Mouse (Mus musculus): ENCODE results near the gene Traf2. TPM values are rescaled to one million over a fixed set of nuclear protein-coding genes. Genes with fewer than 3 reads are reported as not detected.

The Traf2 gene
- polyA plus RNA-seq, 1 experiment from 2014 or later = 21.2 TPM

DNA sequence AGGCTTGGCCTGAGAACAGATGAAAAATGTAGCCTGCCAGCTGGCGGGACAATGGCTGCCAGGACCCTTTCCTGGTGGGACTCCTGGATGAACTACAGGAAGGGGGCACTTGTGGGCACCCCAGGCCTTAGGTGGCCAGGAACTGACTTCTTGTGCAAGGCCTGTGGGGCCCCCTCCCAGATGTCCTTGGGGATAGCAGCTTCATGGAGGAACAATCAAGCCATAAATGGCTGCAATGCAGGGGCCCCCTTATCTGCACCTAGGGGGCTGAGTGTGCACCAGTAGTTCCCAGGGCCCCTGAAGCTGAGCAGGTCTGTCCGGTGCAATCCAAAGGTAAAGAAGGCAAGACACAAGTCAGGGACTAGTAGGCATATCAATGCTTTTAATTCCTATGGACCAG, 26.3 kb upstream of the Traf2 start:
- Histone ChIP-seq H3K4me3 (no peak overlapping the region), H3K9ac (peak overlapping the region; percentile 81; the same call in 1 of the 2 replicates), H3K27ac (no peak overlapping the region), H3K27me3 (peaks cover 26% of the 10 kb centered on the region), H3K4me2 (peak overlapping the region; percentile 96), H3K9me3 (no peaks in the 10 kb centered on the region), H3K4me1 (replicated peaks) (peaks cover 40% of the 10 kb centered on the region), H3K36me3 (peaks cover 35% of the 10 kb centered on the region)
- 96% methylated on average over 2 of the region's 2 CpGs for WGBS
- no peak for ATAC-seq (ENCODE audit: low FRiP score)

- Histone ChIP-seq H3K27ac (no peak overlapping the region), H3K4me3 (no peak overlapping the region), H3K36me3 (peaks cover 53% of the 10 kb centered on the region), H3K27me3 (peaks cover 7% of the 10 kb centered on the region), H3K4me2 (no peak overlapping the region), H3K9ac (0 out of 2 replicates have a peak overlapping the region, but pooled peaks have one; percentile 29), H3K9me3 (no peaks in the 10 kb centered on the region), H3K4me1 (replicated peaks) (peaks cover 28% of the 10 kb centered on the region)
- no peak for ATAC-seq (ENCODE audit: low FRiP score)
- 90% methylated on average over 4 of the region's 4 CpGs for WGBS
Observed at GRCm38 (mm10) chr2:25571221-25571620, 24.5 kb upstream of the Traf2 start.

- H3K4me3 ChIP-seq = no peak overlapping the region
- peaks cover 72% of the 10 kb centered on the region for H3K36me3 ChIP-seq
- H3K4me1 ChIP-seq (replicated peaks) = peaks cover 18% of the 10 kb centered on the region
- H3K9ac ChIP-seq = no peak overlapping the region
- H3K9me3 ChIP-seq = no peaks in the 10 kb centered on the region
- no peak overlapping the region for H3K4me2 ChIP-seq
- H3K27me3 ChIP-seq = no peaks in the 10 kb centered on the region
- 96% methylated on average over 3 of the region's 3 CpGs for WGBS
- no peak overlapping the region for H3K27ac ChIP-seq
- ATAC-seq (ENCODE audit: low FRiP score) = no peak
Observed at GRCm38 (mm10) chr2:25569323-25569722, 22.6 kb upstream of the Traf2 start.

GRCm38 (mm10) chr2:25568473-25569019, 21.8 kb upstream of the Traf2 start:
- no peak for ATAC-seq (ENCODE audit: low FRiP score)
- H3K4me3 ChIP-seq = no peak overlapping the region
- WGBS = 92% methylated on average over 6 of the region's 6 CpGs
- H3K9ac ChIP-seq = no peak overlapping the region; the same call in 1 of the 2 replicates
- no peaks in the 10 kb centered on the region for H3K9me3 ChIP-seq
- no peaks in the 10 kb centered on the region for H3K27me3 ChIP-seq
- peaks cover 80% of the 10 kb centered on the region for H3K36me3 ChIP-seq
- no peak overlapping the region for H3K4me2 ChIP-seq
- H3K27ac ChIP-seq = no peak overlapping the region
- H3K4me1 ChIP-seq (replicated peaks) = peaks cover 11% of the 10 kb centered on the region

- Histone ChIP-seq H3K4me3 (no peak overlapping the region), H3K36me3 (peaks cover 93% of the 10 kb centered on the region), H3K27me3 (no peaks in the 10 kb centered on the region), H3K4me2 (no peak overlapping the region), H3K9me3 (no peaks in the 10 kb centered on the region), H3K4me1 (replicated peaks) (no peaks in the 10 kb centered on the region), H3K27ac (no peak overlapping the region), H3K9ac (no peak overlapping the region)
- ATAC-seq (ENCODE audit: low FRiP score) = no peak
- WGBS = 92% methylated on average over 6 of the region's 6 CpGs
Observed at GRCm38 (mm10) chr2:25566558-25566957, 19.8 kb upstream of the Traf2 start.

- 0 out of 2 replicates have a peak overlapping the region, but pooled peaks have one; percentile 18 for H3K27ac ChIP-seq
- no peak overlapping the region for H3K9ac ChIP-seq
- no peaks in the 10 kb centered on the region for H3K27me3 ChIP-seq
- no peak overlapping the region for H3K4me3 ChIP-seq
- peaks cover 93% of the 10 kb centered on the region for H3K36me3 ChIP-seq
- WGBS = 86% methylated on average over 8 of the region's 8 CpGs
- ATAC-seq (ENCODE audit: low FRiP score) = peak; percentile 6; the same call in 1 of the 2 replicates
- H3K4me2 ChIP-seq = no peak overlapping the region
- H3K9me3 ChIP-seq = no peaks in the 10 kb centered on the region
- H3K4me1 ChIP-seq (replicated peaks) = no peaks in the 10 kb centered on the region
Observed at GRCm38 (mm10) chr2:25565741-25566140, 19.0 kb upstream of the Traf2 start.

GRCm38 (mm10) chr2:25561946-25562345, 15.2 kb upstream of the Traf2 start:
- ATAC-seq (ENCODE audit: low FRiP score) = no peak
- H3K27me3 ChIP-seq = no peaks in the 10 kb centered on the region
- H3K36me3 ChIP-seq = peaks cover 71% of the 10 kb centered on the region
- no peak overlapping the region for H3K27ac ChIP-seq
- no peak overlapping the region for H3K9ac ChIP-seq
- H3K4me1 ChIP-seq (replicated peaks) = peaks cover 19% of the 10 kb centered on the region
- no peaks in the 10 kb centered on the region for H3K9me3 ChIP-seq
- no peak overlapping the region for H3K4me3 ChIP-seq
- H3K4me2 ChIP-seq = no peak overlapping the region
- WGBS = 84% methylated on average over 9 of the region's 9 CpGs

DNA sequence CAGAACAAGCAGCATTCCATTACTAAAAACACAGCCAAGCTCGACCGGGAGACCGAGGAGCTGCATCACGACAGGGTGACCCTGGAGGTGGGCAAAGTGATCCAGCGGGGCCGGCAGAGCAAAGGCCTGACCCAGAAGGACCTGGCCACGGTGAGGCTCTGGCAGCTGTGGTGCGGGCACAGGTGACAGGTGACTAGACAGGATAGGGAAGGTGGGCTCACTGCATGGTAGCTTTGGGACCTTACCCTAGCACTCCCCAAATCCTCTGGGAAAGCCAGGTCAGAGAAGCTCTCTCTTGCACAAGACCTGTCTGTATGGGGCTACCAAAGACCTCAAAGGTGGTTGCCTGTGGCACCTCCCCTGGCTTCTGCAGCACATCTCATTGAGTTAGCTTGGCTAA, 13.8 kb upstream of the Traf2 start:
- H3K4me1 ChIP-seq (replicated peaks) = peaks cover 28% of the 10 kb centered on the region
- H3K27ac ChIP-seq = no peak overlapping the region
- H3K4me3 ChIP-seq = no peak overlapping the region
- no peak overlapping the region for H3K4me2 ChIP-seq
- 96% methylated on average over 8 of the region's 8 CpGs for WGBS
- ATAC-seq (ENCODE audit: low FRiP score) = no peak
- H3K9ac ChIP-seq = no peak overlapping the region; the same call in 1 of the 2 replicates
- no peaks in the 10 kb centered on the region for H3K9me3 ChIP-seq
- peaks cover 58% of the 10 kb centered on the region for H3K36me3 ChIP-seq
- H3K27me3 ChIP-seq = no peaks in the 10 kb centered on the region

GRCm38 (mm10) chr2:25558774-25559173, 12.0 kb upstream of the Traf2 start:
- Histone ChIP-seq H3K4me3 (peak overlapping the region; percentile 97), H3K4me1 (replicated peaks) (peaks cover 28% of the 10 kb centered on the region), H3K4me2 (peak overlapping the region; percentile 97), H3K9me3 (no peaks in the 10 kb centered on the region), H3K9ac (peak overlapping the region; percentile 99), H3K27ac (0 out of 2 replicates have a peak overlapping the region, but pooled peaks have one; percentile 83), H3K27me3 (no peaks in the 10 kb centered on the region), H3K36me3 (peaks cover 40% of the 10 kb centered on the region)
- ATAC-seq (ENCODE audit: low FRiP score) = no peak
- WGBS = 76% methylated on average over 6 of the region's 6 CpGs

GRCm38 (mm10) chr2:25557964-25558360, 11.2 kb upstream of the Traf2 start:
- Histone ChIP-seq H3K27me3 (no peaks in the 10 kb centered on the region), H3K9me3 (no peaks in the 10 kb centered on the region), H3K4me3 (peak overlapping the region; percentile 97), H3K4me1 (replicated peaks) (peaks cover 28% of the 10 kb centered on the region), H3K36me3 (peaks cover 32% of the 10 kb centered on the region), H3K4me2 (peak overlapping the region; percentile 97), H3K27ac (peak overlapping the region; percentile 83), H3K9ac (peak overlapping the region; percentile 99)
- 0% methylated on average over 24 of the region's 24 CpGs for WGBS
- no peak; the same call in 1 of the 2 replicates for ATAC-seq (ENCODE audit: low FRiP score)

- Histone ChIP-seq H3K4me1 (replicated peaks) (peaks cover 28% of the 10 kb centered on the region), H3K36me3 (peaks cover 26% of the 10 kb centered on the region), H3K4me3 (peak within 1 kb of the TSS; percentile 97), H3K4me2 (peak within 1 kb of the TSS; percentile 97), H3K9me3 (no peaks in the 10 kb centered on the region), H3K27me3 (no peaks in the 10 kb centered on the region), H3K27ac (peak within 1 kb of the TSS; percentile 86), H3K9ac (peak within 1 kb of the TSS; percentile 99)
- under 1% methylated on average over 61 of the region's 61 CpGs for WGBS
- peak; percentile 99 for ATAC-seq (ENCODE audit: low FRiP score)
Observed at GRCm38 (mm10) chr2:25557221-25557963, 10.7 kb upstream of the Traf2 start, which contains the start of gene Edf1. TSS of gene Edf1 (plus strand) at chr2:25557847.

- Histone ChIP-seq H3K36me3 (peaks cover 15% of the 10 kb centered on the region), H3K4me2 (0 out of 2 replicates have a peak overlapping the region, but pooled peaks have one; percentile 84), H3K9me3 (no peaks in the 10 kb centered on the region), H3K4me1 (replicated peaks) (peaks cover 28% of the 10 kb centered on the region), H3K27me3 (no peaks in the 10 kb centered on the region), H3K9ac (no peak overlapping the region), H3K4me3 (no peak overlapping the region; the same call in 1 of the 2 replicates), H3K27ac (no peak overlapping the region)
- no peak for ATAC-seq (ENCODE audit: low FRiP score)
- 52% methylated on average over 1 of the region's 1 CpGs for WGBS
Observed at GRCm38 (mm10) chr2:25556296-25556695, 9.6 kb upstream of the Traf2 start.
